Mouse (Mus musculus): ENCODE results near the gene Galnt6. TPM values are rescaled to one million over a fixed set of nuclear protein-coding genes. Genes with fewer than 3 reads are reported as not detected.

The Galnt6 gene
- polyA plus RNA-seq, 1 experiment from 2014 or later = 0.11 TPM

Small RNA genes lying within 50 kb of the gene (microRNA-seq; reads per million reads assigned to microRNA genes)
- gene Mir6961 (ENCODE audit: borderline number of aligned reads) = not detected

Other genes starting within 250 kb of the Galnt6 start
- 9.4 and 10.2 TPM in 2 replicates for gene Csrnp2, start 233.9 kb downstream of the Galnt6 start, polyA plus RNA-seq (2014; fragmentation: Nextera tagmentation; extraction: Ambion mirVana)
- gene Tfcp2, start 177.4 kb downstream of the Galnt6 start, polyA plus RNA-seq (2014; fragmentation: Nextera tagmentation; extraction: Ambion mirVana) = 15.4 and 18.9 TPM in 2 replicates
- 2.3 and 3.1 TPM in 2 replicates for gene Pou6f1, start 129.4 kb downstream of the Galnt6 start, polyA plus RNA-seq (2014; fragmentation: Nextera tagmentation; extraction: Ambion mirVana)
- gene Dazap2, start 114.0 kb downstream of the Galnt6 start, polyA plus RNA-seq (2014; fragmentation: Nextera tagmentation; extraction: Ambion mirVana) = 219 and 233 TPM in 2 replicates
- 12.2 and 15.3 TPM in 2 replicates for gene Smagp, start 92.4 kb downstream of the Galnt6 start, polyA plus RNA-seq (2014; fragmentation: Nextera tagmentation; extraction: Ambion mirVana)
- gene Bin2, start 59.8 kb downstream of the Galnt6 start, polyA plus RNA-seq (2014; fragmentation: Nextera tagmentation; extraction: Ambion mirVana) = 6.3 and 6.6 TPM in 2 replicates
- 1.6 and 2.2 TPM in 2 replicates for gene Cela1, start 41.5 kb downstream of the Galnt6 start, polyA plus RNA-seq (2014; fragmentation: Nextera tagmentation; extraction: Ambion mirVana)
- gene Slc4a8, start 32.4 kb upstream of the Galnt6 start, polyA plus RNA-seq (2014; fragmentation: Nextera tagmentation; extraction: Ambion mirVana) = 1.9 and 2.0 TPM in 2 replicates
- 0.96 and 1.2 TPM in 2 replicates for gene Scn8a, start 140.5 kb upstream of the Galnt6 start, polyA plus RNA-seq (2014; fragmentation: Nextera tagmentation; extraction: Ambion mirVana)

Data from heart, embryonic 11.5 days (tissue).